Mouse (Mus musculus): ENCODE measurements around the gene Zcchc18.

GRCm38 (mm10) chrX:136993641-136994040, 686 bp downstream of the Zcchc18 start:
- no peak for TF ChIP-seq CTCF (IDR thresholded peaks at IDR 0.05; ENCODE audit: control insufficient read depth, insufficient read depth, low read length)
- TF ChIP-seq POLR2A (IDR thresholded peaks at IDR 0.05; ENCODE audit: borderline replicate concordance, control insufficient read depth, low read depth, low read length), result no peak

All from bone marrow, adult 2 months (tissue).